Comparison of ENCODE assay signal across 9 mouse cellular contexts in genomic region chr5:72867036-72867672, GRCm38 (mm10). TPM values are rescaled to one million over a fixed set of nuclear protein-coding genes. Genes with fewer than 3 reads are reported as not detected.
A peak's percentile ranks its signal among the peaks of the same experiment; 100 is the strongest.
DNase-seq lines count a peak whose midpoint lies in the region; ATAC-seq and TF ChIP-seq lines count a peak whose summit lies in the region.
"Had no signal": no experiment of that assay in that cellular context is flagged by ENCODE, and none has a peak within 500 bp of the region (broad histone marks: within the 10 kb centered on the region; RNA-seq: fewer than 3 reads in every experiment).

No protein-coding gene starts in this region.

- H3K9me3 ChIP-seq in kidney, postnatal 0 days (replicated peaks; ENCODE audit: low read length), result no peaks in the 10 kb centered on the region
- H3K9me3 ChIP-seq in embryonic facial prominence, embryonic 15.5 days (replicated peaks), result no peaks in the 10 kb centered on the region
- no peaks in the 10 kb centered on the region for H3K9me3 ChIP-seq in limb, embryonic 13.5 days

- no peaks in the 10 kb centered on the region; the same call in 1 of the 2 replicates for H3K4me1 ChIP-seq in kidney, postnatal 0 days (replicated peaks; ENCODE audit: insufficient read depth, low read length)
- H3K4me1 ChIP-seq in embryonic facial prominence, embryonic 15.5 days, result peaks cover 13% of the 10 kb centered on the region
- peaks cover 12% of the 10 kb centered on the region for H3K4me1 ChIP-seq in limb, embryonic 13.5 days

- TF ChIP-seq POLR2A in myocyte (IDR thresholded peaks at IDR 0.05; ENCODE audit: insufficient read length, low read depth), result no peak

- no peaks in the 10 kb centered on the region for H3K36me3 ChIP-seq in kidney, postnatal 0 days (ENCODE audit: insufficient read depth, low read length)
- H3K36me3 ChIP-seq in embryonic facial prominence, embryonic 15.5 days, result no peaks in the 10 kb centered on the region
- no peaks in the 10 kb centered on the region for H3K36me3 ChIP-seq in limb, embryonic 13.5 days
- H3K36me3 ChIP-seq in myocyte (ENCODE audit: control insufficient read depth, insufficient read depth), result no peaks in the 10 kb centered on the region

- H3K27ac ChIP-seq in kidney, postnatal 0 days, result no peak overlapping the region
- no peak overlapping the region for H3K27ac ChIP-seq in embryonic facial prominence, embryonic 15.5 days (replicated peaks)
- no peak overlapping the region for H3K27ac ChIP-seq in limb, embryonic 13.5 days

- no peak for DNase-seq in kidney, postnatal 0 days (ENCODE audit: low spot score)
- DNase-seq in kidney, adult 8-10 months, result no peak
- no peak for DNase-seq in adrenal gland, postnatal 10 days
- no peak for DNase-seq in retina, embryonic 14.5 days (ENCODE audit: low spot score)
- no peak for DNase-seq in left cerebral cortex, postnatal 25 days (ENCODE audit: low spot score in 2 of 2)
- DNase-seq: gastrocnemius, postnatal 10 days had no signal

- H3K4me2 ChIP-seq in kidney, postnatal 0 days (ENCODE audit: low read length), result peak overlapping the region; percentile 92
- H3K4me2 ChIP-seq in embryonic facial prominence, embryonic 15.5 days (replicated peaks), result peak overlapping the region; percentile 97
- peak overlapping the region; percentile 95 for H3K4me2 ChIP-seq in limb, embryonic 13.5 days (replicated peaks)
- H3K4me2 ChIP-seq in myocyte (ENCODE audit: low read depth), result peak overlapping the region; percentile 98

- no peak overlapping the region for H3ac ChIP-seq in myocyte (ENCODE audit: control insufficient read depth, insufficient read length)

- peak overlapping the region; percentile 58 for H3K4me3 ChIP-seq in kidney, postnatal 0 days (replicated peaks; ENCODE audit: low read depth, low read length)
- H3K4me3 ChIP-seq in embryonic facial prominence, embryonic 15.5 days (replicated peaks), result peak overlapping the region; percentile 61
- peak overlapping the region; percentile 59 for H3K4me3 ChIP-seq in limb, embryonic 13.5 days
- H3K4me3 ChIP-seq in myocyte, result peak overlapping the region; percentile 44

- intact Hi-C loops in left cerebral cortex, postnatal 25 days (cut with DNase I), result loop anchor here (5.0 kb wide), 1 partner anchor 75 kb away; no protein-coding TSS in a partner anchor

- H3K27me3 ChIP-seq in kidney, postnatal 0 days (ENCODE audit: insufficient read depth, low read length), result no peaks in the 10 kb centered on the region
- peaks cover 5% of the 10 kb centered on the region; the same call in 1 of the 2 replicates for H3K27me3 ChIP-seq in embryonic facial prominence, embryonic 15.5 days
- H3K27me3 ChIP-seq in limb, embryonic 13.5 days, result peaks cover 56% of the 10 kb centered on the region
- no peaks in the 10 kb centered on the region for H3K27me3 ChIP-seq in myocyte (ENCODE audit: control insufficient read depth, insufficient read depth, insufficient read length)

- 30% methylated on average over 16 of the region's 16 CpGs for WGBS in kidney, postnatal 0 days
- 25% methylated on average over 16 of the region's 16 CpGs for WGBS in embryonic facial prominence, embryonic 15.5 days
- WGBS in limb, embryonic 13.5 days, result 24% methylated on average over 16 of the region's 16 CpGs

- no peak for TF ChIP-seq CTCF in kidney, postnatal 0 days (IDR thresholded peaks at IDR 0.05; ENCODE audit: low read depth)

- H3K9ac ChIP-seq in kidney, postnatal 0 days (ENCODE audit: low read depth, low read length), result 0 out of 2 replicates have a peak overlapping the region, but pooled peaks have one; percentile 56
- H3K9ac ChIP-seq in embryonic facial prominence, embryonic 15.5 days, result no peak overlapping the region
- no peak overlapping the region for H3K9ac ChIP-seq in limb, embryonic 13.5 days

- H3K79me2 ChIP-seq in myocyte (ENCODE audit: control insufficient read depth, insufficient read depth), result no peaks in the 10 kb centered on the region

- no peak for ATAC-seq in kidney, postnatal 0 days (replicated peaks; ENCODE audit: low FRiP score, low read depth)
- ATAC-seq in embryonic facial prominence, embryonic 15.5 days (ENCODE audit: insufficient number of reproducible peaks, low FRiP score, low TSS enrichment, low read depth), result no peak
- ATAC-seq in limb, embryonic 13.5 days (ENCODE audit: low FRiP score, low read depth), result no peak

TF ChIP-seq in myocyte, 11 proteins besides CTCF, POLR2A, EP300 and RAD21:
- TF ChIP-seq CEBPB (IDR thresholded peaks at IDR 0.05; ENCODE audit: insufficient read depth, poor library complexity, severe bottlenecking), result no peak

RNA-seq across cellular contexts. Expression of gene Tec, which starts 1.1 kb away (rescaled TPM):
- 8.4 and 9.1 TPM in 2 replicates for polyA plus RNA-seq in kidney, postnatal 0 days (2015; fragmentation: Nextera tagmentation; extraction: Ambion mirVana)
- 7.4 and 7.9 TPM in 2 replicates for polyA plus RNA-seq in embryonic facial prominence, embryonic 15.5 days (2015; fragmentation: Nextera tagmentation; extraction: Ambion mirVana)
- polyA plus RNA-seq in limb, embryonic 13.5 days (2015; fragmentation: Nextera tagmentation; extraction: Ambion mirVana), result 5.2 and 5.5 TPM in 2 replicates
- 1.5 TPM for polyA plus RNA-seq in myocyte (2012; fragmentation: generic; extraction: Trizol)
- total RNA-seq in adrenal gland, postnatal 10 days (2021), result 1 to 10 TPM; 3.5 to 4.9 TPM
- 1 to 10 TPM; 3.0 to 3.7 TPM for total RNA-seq in left cerebral cortex, postnatal 25 days (2021)

RNA-seq across cellular contexts. Expression of gene Slain2, which starts 47.0 kb away (rescaled TPM):
- 12.1 and 14.6 TPM in 2 replicates for polyA plus RNA-seq in kidney, postnatal 0 days (2015; fragmentation: Nextera tagmentation; extraction: Ambion mirVana)
- 16.8 and 17.2 TPM in 2 replicates for polyA plus RNA-seq in embryonic facial prominence, embryonic 15.5 days (2015; fragmentation: Nextera tagmentation; extraction: Ambion mirVana)
- polyA plus RNA-seq in limb, embryonic 13.5 days (2015; fragmentation: Nextera tagmentation; extraction: Ambion mirVana), result 14.7 and 16.0 TPM in 2 replicates
- polyA plus RNA-seq in myocyte (2012; fragmentation: generic; extraction: Trizol), result 19.0 TPM
- 10 to 100 TPM; 56.1 to 59.8 TPM for total RNA-seq in adrenal gland, postnatal 10 days (2021)
- 10 to 100 TPM; 21.2 to 21.5 TPM for total RNA-seq in left cerebral cortex, postnatal 25 days (2021)
